Mouse (Mus musculus) hindbrain, embryonic 16.5 days (tissue): ENCODE measurements at regions not wholly inside any gene's neighbourhood (a gene's known extent, or its start where the extent isn't known, plus 50 kb on each side); places are given as distances from the start of the nearest gene placed in this dataset.
"Not testable (repeated sequence)": the region's sequence is repeated elsewhere in the genome, so short reads cannot be mapped to it uniquely, and the experiment has no call there.

Experiments
- ATAC-seq: fragments of 200-750 bp; cut with Nextera tagmentation; 2 replicates; pipeline ENCODE4 v1.8.0; 2017; ENCODE audit warnings: moderate TSS enrichment, moderate library complexity
- H3K27ac ChIP-seq: fragments of 300-500 bp; sonication (generic); 2 replicates; pipeline ENCODE4 v1.5.1; 2014; ENCODE audit warnings: low read depth, mild to moderate bottlenecking, control low read depth, low read length, moderate library complexity
- H3K27me3 ChIP-seq: fragments of 300-500 bp; sonication (generic); replicated peaks from 2 replicates; pipeline ENCODE4 v1.6.1; 2014; ENCODE audit warnings: low read length; ENCODE audit not compliant: control insufficient read depth, insufficient read depth
- H3K36me3 ChIP-seq: fragments of 300-500 bp; sonication (generic); 2 replicates; pipeline ENCODE4 v1.6.1; 2014; ENCODE audit warnings: mild to moderate bottlenecking, low read length, moderate library complexity, mixed read lengths; ENCODE audit not compliant: control insufficient read depth, insufficient read depth
- H3K4me1 ChIP-seq: fragments of 300-500 bp; sonication (generic); 2 replicates; pipeline ENCODE4 v1.6.1; 2014; ENCODE audit warnings: low read depth, low read length; ENCODE audit not compliant: control insufficient read depth, insufficient read depth
- H3K4me2 ChIP-seq: fragments of 300-500 bp; sonication (generic); 2 replicates; pipeline ENCODE4 v1.6.1; 2014; ENCODE audit warnings: mild to moderate bottlenecking, low read length, control low read depth, moderate library complexity
- H3K4me3 ChIP-seq: fragments of 300-500 bp; sonication (generic); 2 replicates; pipeline ENCODE4 v1.5.1; 2014; ENCODE audit warnings: mild to moderate bottlenecking, low read length, control low read depth, moderate library complexity
- H3K9ac ChIP-seq: fragments of 300-500 bp; sonication (generic); 2 replicates; pipeline ENCODE4 v1.6.1; 2014; ENCODE audit warnings: low read depth, mild to moderate bottlenecking, control low read depth, low read length, moderate library complexity
- H3K9me3 ChIP-seq: fragments of 300-500 bp; sonication (generic); 2 replicates; pipeline ENCODE4 v1.6.1; 2014; ENCODE audit warnings: mild to moderate bottlenecking, low read length, moderate library complexity; ENCODE audit not compliant: control insufficient read depth
- WGBS: fragments of 180-500 bp; shearing (Covaris S2); extraction: QIAGEN DNeasy Blood & Tissue Kit; methylation state at CpG from one replicate; pipeline ENCODE4 v1.1.7; 2014; 5-methylcytosine and 5-hydroxymethylcytosine counted together

- no peak overlapping the region for H3K4me2 ChIP-seq
- H3K9ac ChIP-seq = no peak overlapping the region
- H3K36me3 ChIP-seq = no peaks in the 10 kb centered on the region
- 79% methylated on average over 2 of the region's 2 CpGs for WGBS
- no peak overlapping the region for H3K4me3 ChIP-seq
- no peak for ATAC-seq
- H3K4me1 ChIP-seq = no peaks in the 10 kb centered on the region
- no peaks in the 10 kb centered on the region for H3K9me3 ChIP-seq
- no peaks in the 10 kb centered on the region for H3K27me3 ChIP-seq
- no peak overlapping the region for H3K27ac ChIP-seq
Measured at GRCm38 (mm10) chr12:77088452-77088851, 126.5 kb upstream of the Max start.

- 86% methylated on average over 1 of the region's 1 CpGs for WGBS
- not testable (repeated sequence) for H3K36me3 ChIP-seq, H3K27ac ChIP-seq
Measured at GRCm38 (mm10) chr12:77086931-77087330, 124.9 kb upstream of the Max start.

GRCm38 (mm10) chr12:77085894-77086293, 123.9 kb upstream of the Max start:
- Histone ChIP-seq H3K27me3 (no peaks in the 10 kb centered on the region), H3K4me2 (no peak overlapping the region), H3K9me3 (no peaks in the 10 kb centered on the region), H3K27ac (no peak overlapping the region), H3K4me3 (no peak overlapping the region), H3K4me1 (no peaks in the 10 kb centered on the region), H3K36me3 (no peaks in the 10 kb centered on the region), H3K9ac (no peak overlapping the region)
- 88% methylated on average over 5 of the region's 5 CpGs for WGBS
- ATAC-seq = no peak

More at GRCm38 (mm10) chr12:77086931-77087330, 124.9 kb upstream of the Max start:
- H3K27me3 ChIP-seq, H3K4me3 ChIP-seq, H3K4me1 ChIP-seq, ATAC-seq, H3K9me3 ChIP-seq, H3K9ac ChIP-seq, H3K4me2 ChIP-seq: not testable (repeated sequence)

GRCm38 (mm10) chr12:77085244-77085643, 123.2 kb upstream of the Max start:
- H3K4me3 ChIP-seq = no peak overlapping the region
- no peak overlapping the region for H3K4me2 ChIP-seq
- no peak for ATAC-seq
- WGBS = 91% methylated on average over 7 of the region's 7 CpGs
- H3K27ac ChIP-seq = no peak overlapping the region
- H3K36me3 ChIP-seq = no peaks in the 10 kb centered on the region
- no peaks in the 10 kb centered on the region for H3K4me1 ChIP-seq
- no peaks in the 10 kb centered on the region for H3K27me3 ChIP-seq
- no peak overlapping the region for H3K9ac ChIP-seq
- no peaks in the 10 kb centered on the region for H3K9me3 ChIP-seq

- 89% methylated on average over 5 of the region's 5 CpGs for WGBS
- Histone ChIP-seq H3K27me3 (no peaks in the 10 kb centered on the region), H3K4me3 (no peak overlapping the region), H3K27ac (no peak overlapping the region), H3K9ac (no peak overlapping the region), H3K36me3 (no peaks in the 10 kb centered on the region), H3K9me3 (no peaks in the 10 kb centered on the region), H3K4me1 (no peaks in the 10 kb centered on the region), H3K4me2 (no peak overlapping the region)
- ATAC-seq = no peak
Measured at GRCm38 (mm10) chr12:77084744-77085143, 122.7 kb upstream of the Max start.

GRCm38 (mm10) chr12:77084343-77084742, 122.3 kb upstream of the Max start:
- H3K27ac ChIP-seq = no peak overlapping the region
- no peak overlapping the region for H3K4me2 ChIP-seq
- no peak overlapping the region for H3K9ac ChIP-seq
- no peaks in the 10 kb centered on the region for H3K9me3 ChIP-seq
- H3K4me1 ChIP-seq = no peaks in the 10 kb centered on the region
- WGBS = 44% methylated on average over 1 of the region's 1 CpGs
- no peaks in the 10 kb centered on the region for H3K27me3 ChIP-seq
- ATAC-seq = no peak
- no peaks in the 10 kb centered on the region for H3K36me3 ChIP-seq
- H3K4me3 ChIP-seq = no peak overlapping the region

DNA sequence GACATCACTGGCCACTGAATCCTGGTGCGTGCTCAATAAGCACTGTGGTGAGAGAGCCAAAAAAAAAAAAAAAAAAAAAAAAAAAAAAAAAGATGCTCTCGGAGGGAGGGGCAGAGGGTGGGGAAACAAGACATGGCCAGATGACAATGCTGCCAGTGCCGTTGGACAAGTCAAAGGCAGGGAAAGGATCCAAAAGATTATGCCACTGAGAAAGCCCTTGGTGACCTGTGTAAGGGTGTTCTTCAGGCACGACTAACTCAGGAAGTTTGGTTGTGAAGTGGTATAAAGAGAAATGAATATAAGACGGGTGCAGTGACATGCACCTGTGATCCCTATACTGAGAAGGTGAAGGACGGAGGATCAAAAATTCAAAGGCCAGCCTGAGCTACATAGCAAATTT, 121.8 kb upstream of the Max start:
- Histone ChIP-seq H3K4me2 (no peak overlapping the region), H3K9ac (no peak overlapping the region), H3K4me3 (no peak overlapping the region), H3K27ac (no peak overlapping the region), H3K36me3 (no peaks in the 10 kb centered on the region), H3K4me1 (no peaks in the 10 kb centered on the region), H3K27me3 (no peaks in the 10 kb centered on the region), H3K9me3 (no peaks in the 10 kb centered on the region)
- no peak for ATAC-seq
- WGBS = 87% methylated on average over 6 of the region's 6 CpGs

- H3K9me3 ChIP-seq = no peaks in the 10 kb centered on the region
- H3K4me2 ChIP-seq = no peak overlapping the region
- no peak for ATAC-seq
- H3K4me3 ChIP-seq = no peak overlapping the region
- H3K4me1 ChIP-seq = no peaks in the 10 kb centered on the region
- no peaks in the 10 kb centered on the region for H3K36me3 ChIP-seq
- no peak overlapping the region for H3K9ac ChIP-seq
- H3K27ac ChIP-seq = no peak overlapping the region
- no peaks in the 10 kb centered on the region for H3K27me3 ChIP-seq
- 94% methylated on average over 2 of the region's 2 CpGs for WGBS
Measured at GRCm38 (mm10) chr12:77081774-77082173, 119.8 kb upstream of the Max start.

GRCm38 (mm10) chr12:77079481-77079880, 117.5 kb upstream of the Max start:
- H3K9ac ChIP-seq = no peak overlapping the region

DNA sequence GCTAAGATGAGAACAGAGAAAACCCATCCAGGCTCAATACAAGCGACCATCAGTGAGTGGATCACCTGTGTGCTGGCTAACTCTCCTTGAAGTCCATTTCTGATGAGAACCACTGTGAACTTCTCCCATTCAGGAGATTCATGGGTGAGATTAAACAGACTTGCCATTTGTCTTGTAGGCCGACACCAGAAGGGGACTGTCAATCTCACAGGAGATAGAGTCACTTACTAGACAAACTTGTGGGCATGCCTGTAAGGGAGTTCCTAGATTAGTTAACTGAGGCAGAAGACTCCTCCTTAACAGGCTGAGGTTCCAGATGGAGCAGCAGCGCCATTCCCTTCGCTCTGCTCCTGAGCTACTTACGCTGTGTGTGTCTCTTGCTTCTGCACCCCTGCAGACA, 114.7 kb upstream of the Max start:
- no peak overlapping the region for H3K4me2 ChIP-seq
- 92% methylated on average over 5 of the region's 5 CpGs for WGBS
- H3K9me3 ChIP-seq = no peaks in the 10 kb centered on the region
- no peak overlapping the region for H3K9ac ChIP-seq
- H3K36me3 ChIP-seq = no peaks in the 10 kb centered on the region
- no peaks in the 10 kb centered on the region for H3K27me3 ChIP-seq
- no peak overlapping the region for H3K27ac ChIP-seq
- H3K4me1 ChIP-seq = no peaks in the 10 kb centered on the region
- H3K4me3 ChIP-seq = no peak overlapping the region
- no peak for ATAC-seq

More at GRCm38 (mm10) chr12:77079481-77079880, 117.5 kb upstream of the Max start:
- Histone ChIP-seq H3K4me3 (no peak overlapping the region), H3K9me3 (no peaks in the 10 kb centered on the region), H3K27ac (no peak overlapping the region), H3K4me2 (no peak overlapping the region), H3K36me3 (no peaks in the 10 kb centered on the region), H3K27me3 (no peaks in the 10 kb centered on the region), H3K4me1 (no peaks in the 10 kb centered on the region)
- no peak for ATAC-seq
- whole genome bisulfite sequencing = 78% methylated on average over 3 of the region's 3 CpGs
